Mouse (Mus musculus) neural tube, embryonic 14.5 days (tissue): ENCODE data around the gene Rbp4. TPM values are rescaled to one million over a fixed set of nuclear protein-coding genes. Genes with fewer than 3 reads are reported as not detected.

ENCODE experiments used
- ATAC-seq: fragments of 200-750 bp; cut with Nextera tagmentation; 2 replicates; pipeline ENCODE4 v1.8.0; 2017; ENCODE audit warnings: low read depth, mild to moderate bottlenecking, moderate TSS enrichment, moderate library complexity
- H3K27ac ChIP-seq: fragments of 300-500 bp; sonication (generic); 2 replicates; pipeline ENCODE4 v1.5.1; 2014; ENCODE audit warnings: low read depth, mild to moderate bottlenecking, control low read depth, low read length, moderate library complexity, mixed read lengths
- H3K27me3 ChIP-seq: fragments of 300-500 bp; sonication (generic); 2 replicates; pipeline ENCODE4 v1.6.1; 2014; ENCODE audit warnings: low read length; ENCODE audit not compliant: control insufficient read depth, insufficient read depth
- H3K36me3 ChIP-seq: fragments of 300-500 bp; sonication (generic); 2 replicates; pipeline ENCODE4 v1.6.1; 2014; ENCODE audit warnings: low read length, mixed read lengths; ENCODE audit not compliant: control insufficient read depth, insufficient read depth
- H3K4me1 ChIP-seq: fragments of 300-500 bp; sonication (generic); 2 replicates; pipeline ENCODE4 v1.6.1; 2014; ENCODE audit warnings: low read length; ENCODE audit not compliant: control insufficient read depth, insufficient read depth
- H3K4me2 ChIP-seq: fragments of 300-500 bp; sonication (generic); 2 replicates; pipeline ENCODE4 v1.6.1; 2014; ENCODE audit warnings: mild to moderate bottlenecking, low read depth, low read length, control low read depth
- H3K4me3 ChIP-seq: fragments of 300-500 bp; sonication (generic); 2 replicates; pipeline ENCODE4 v1.5.1; 2014; ENCODE audit warnings: low read depth, low read length, control low read depth, mixed read lengths
- H3K9ac ChIP-seq: fragments of 300-500 bp; sonication (generic); replicated peaks from 2 replicates; pipeline ENCODE4 v1.6.1; 2014; ENCODE audit warnings: low read depth, mild to moderate bottlenecking, control low read depth, low read length, mixed read lengths
- H3K9me3 ChIP-seq: fragments of 300-500 bp; sonication (generic); 2 replicates; pipeline ENCODE4 v1.6.1; 2016; ENCODE audit warnings: low read length; ENCODE audit not compliant: control insufficient read depth
- WGBS: fragments of 180-500 bp; shearing (Covaris S2); extraction: QIAGEN DNeasy Blood & Tissue Kit; methylation state at CpG from one replicate; pipeline ENCODE4 v1.1.7; 2014; 5-methylcytosine and 5-hydroxymethylcytosine counted together
- polyA plus RNA-seq: library from polyadenylated mRNA; unstranded; fragments of >200 nt; fragmentation: Nextera tagmentation; extraction: Ambion mirVana; gene quantifications from 2 replicates; pipeline ENCODE4 v1.2.1, GENCODE M21; 2014

The Rbp4 gene
- polyA plus RNA-seq, 1 experiment from 2014 or later, result 1.6 TPM

GRCm38 (mm10) chr19:38124401-38125218 is 471 bp downstream of the Rbp4 start:
- no peaks in the 10 kb centered on the region for H3K9me3 ChIP-seq
- H3K4me2 ChIP-seq, result peak overlapping the region; percentile 81
- no peaks in the 10 kb centered on the region for H3K4me1 ChIP-seq
- 1% methylated on average over 52 of the region's 77 CpGs for WGBS
- H3K9ac ChIP-seq, result peak overlapping the region; percentile 52
- no peaks in the 10 kb centered on the region for H3K36me3 ChIP-seq
- H3K27me3 ChIP-seq, result peaks cover 6% of the 10 kb centered on the region; the same call in 1 of the 2 replicates
- H3K27ac ChIP-seq, result no peak overlapping the region
- ATAC-seq, result peak; percentile 85
- H3K4me3 ChIP-seq, result peak overlapping the region; percentile 51

DNA sequence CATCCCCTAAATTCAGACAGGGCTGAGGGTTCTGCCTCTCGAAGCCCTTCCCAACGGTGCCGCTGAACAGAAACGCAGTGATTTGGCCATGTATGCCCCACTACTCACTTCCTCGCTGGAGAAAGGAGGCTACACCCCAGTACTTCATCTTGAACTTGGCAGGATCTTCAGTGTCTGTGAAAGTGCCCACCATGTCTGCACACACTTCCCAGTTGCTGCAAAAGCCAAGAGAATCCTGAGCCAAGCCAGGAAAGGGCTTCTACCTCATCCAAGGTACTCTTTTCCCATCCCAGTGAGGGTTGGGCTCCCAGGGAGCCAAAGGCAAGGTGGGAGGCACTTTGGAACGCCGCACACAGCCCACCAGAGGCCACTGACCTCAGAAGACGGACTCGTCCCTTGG is 1.2 kb downstream of the Rbp4 start:
- Histone ChIP-seq H3K4me2 (peak overlapping the region; percentile 81), H3K4me1 (no peaks in the 10 kb centered on the region), H3K9me3 (no peaks in the 10 kb centered on the region), H3K27ac (no peak overlapping the region), H3K27me3 (peaks cover 6% of the 10 kb centered on the region; the same call in 1 of the 2 replicates), H3K4me3 (peak overlapping the region; percentile 51), H3K36me3 (no peaks in the 10 kb centered on the region), H3K9ac (no peak overlapping the region)
- WGBS, result 34% methylated on average over 9 of the region's 9 CpGs
- no peak for ATAC-seq

DNA sequence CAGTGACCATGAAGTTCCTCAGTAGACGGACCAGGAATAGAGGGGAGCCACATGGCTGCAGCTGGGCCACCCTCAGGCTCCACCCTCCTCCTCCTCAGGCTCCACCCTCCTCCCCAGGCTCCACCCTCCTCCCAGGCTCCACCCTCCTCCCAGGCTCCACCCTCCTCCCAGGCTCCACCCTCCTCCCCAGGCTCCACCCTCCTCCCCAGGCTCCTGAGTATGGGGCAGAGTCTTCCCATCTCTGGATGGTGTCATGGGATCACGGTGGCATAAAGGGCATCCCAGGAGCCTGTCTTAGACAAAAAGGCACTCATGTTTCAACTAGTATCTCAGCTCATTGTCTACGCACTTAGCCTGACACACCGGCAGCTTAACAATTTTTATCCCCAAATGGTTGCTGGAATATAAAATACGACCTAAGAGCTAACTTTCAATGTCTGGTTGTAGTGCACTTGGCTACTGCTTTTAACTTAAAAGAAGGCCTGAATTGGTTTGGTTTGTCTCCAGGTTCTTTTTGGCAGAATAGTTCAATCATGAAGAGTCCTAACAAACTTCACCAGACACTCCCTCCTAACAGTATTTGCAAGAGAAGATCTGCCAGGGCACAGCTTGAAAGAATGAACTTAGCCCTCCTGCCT is 4.8 kb downstream of the Rbp4 start:
- Histone ChIP-seq H3K4me2 (no peak overlapping the region), H3K27ac (no peak overlapping the region), H3K27me3 (peaks cover 6% of the 10 kb centered on the region; the same call in 1 of the 2 replicates), H3K4me3 (no peak overlapping the region), H3K4me1 (no peaks in the 10 kb centered on the region), H3K9me3 (no peaks in the 10 kb centered on the region), H3K36me3 (no peaks in the 10 kb centered on the region), H3K9ac (no peak overlapping the region)
- 87% methylated on average over 5 of the region's 5 CpGs for WGBS
- ATAC-seq, result no peak

GRCm38 (mm10) chr19:38114834-38115491 is 10.1 kb downstream of the Rbp4 start:
- H3K9me3 ChIP-seq, result no peaks in the 10 kb centered on the region
- H3K9ac ChIP-seq, result no peak overlapping the region
- no peaks in the 10 kb centered on the region for H3K27me3 ChIP-seq
- H3K4me3 ChIP-seq, result no peak overlapping the region
- no peaks in the 10 kb centered on the region for H3K36me3 ChIP-seq
- no peaks in the 10 kb centered on the region for H3K4me1 ChIP-seq
- ATAC-seq, result no peak
- 93% methylated on average over 7 of the region's 7 CpGs for WGBS
- H3K4me2 ChIP-seq, result no peak overlapping the region
- H3K27ac ChIP-seq, result no peak overlapping the region

GRCm38 (mm10) chr19:38112575-38112974 is 12.5 kb downstream of the Rbp4 start:
- Histone ChIP-seq H3K4me1 (no peaks in the 10 kb centered on the region), H3K36me3 (no peaks in the 10 kb centered on the region), H3K9me3 (no peaks in the 10 kb centered on the region), H3K4me2 (no peak overlapping the region), H3K27me3 (no peaks in the 10 kb centered on the region), H3K9ac (no peak overlapping the region), H3K4me3 (no peak overlapping the region), H3K27ac (no peak overlapping the region)
- ATAC-seq, result no peak
- 59% methylated on average over 4 of the region's 4 CpGs for WGBS

DNA sequence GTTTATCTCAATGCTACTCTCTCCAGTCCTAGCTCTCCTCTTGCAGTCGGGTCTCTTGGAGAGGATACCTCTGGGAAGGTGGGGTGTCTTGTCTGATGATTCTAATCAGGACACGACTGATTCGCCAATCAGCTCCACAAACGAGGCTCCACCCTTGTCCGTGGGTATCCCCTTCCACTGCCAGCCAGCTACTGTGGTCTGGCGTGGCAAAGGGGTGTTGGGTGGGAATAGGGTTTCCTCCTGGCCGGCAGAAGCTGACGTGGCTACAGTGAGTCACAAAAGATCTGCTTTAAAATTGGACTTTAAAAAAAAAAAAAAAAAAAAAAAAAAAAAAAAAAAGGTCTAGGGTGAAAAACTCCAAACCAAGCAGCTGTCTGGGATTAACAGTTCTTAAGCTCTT is 14.0 kb downstream of the Rbp4 start:
- Histone ChIP-seq H3K4me3 (no peak overlapping the region), H3K9ac (no peak overlapping the region), H3K4me2 (no peak overlapping the region), H3K9me3 (no peaks in the 10 kb centered on the region), H3K27ac (no peak overlapping the region), H3K36me3 (no peaks in the 10 kb centered on the region), H3K27me3 (no peaks in the 10 kb centered on the region), H3K4me1 (no peaks in the 10 kb centered on the region)
- 86% methylated on average over 8 of the region's 8 CpGs for WGBS
- ATAC-seq, result no peak

- ATAC-seq, result no peak
- no peak overlapping the region for H3K27ac ChIP-seq
- no peak overlapping the region for H3K4me2 ChIP-seq
- no peaks in the 10 kb centered on the region for H3K4me1 ChIP-seq
- WGBS, result 93% methylated on average over 15 of the region's 15 CpGs
- H3K27me3 ChIP-seq, result no peaks in the 10 kb centered on the region
- H3K36me3 ChIP-seq, result no peaks in the 10 kb centered on the region
- H3K9ac ChIP-seq, result no peak overlapping the region
- H3K4me3 ChIP-seq, result no peak overlapping the region
- H3K9me3 ChIP-seq, result no peaks in the 10 kb centered on the region
Observed at GRCm38 (mm10) chr19:38109506-38110242, 15.4 kb downstream of the Rbp4 start.

- 97% methylated on average over 4 of the region's 4 CpGs for WGBS
- H3K4me1 ChIP-seq, result no peaks in the 10 kb centered on the region
- H3K4me3 ChIP-seq, result no peak overlapping the region
- no peak overlapping the region for H3K4me2 ChIP-seq
- no peak overlapping the region for H3K27ac ChIP-seq
- no peak for ATAC-seq
- H3K36me3 ChIP-seq, result no peaks in the 10 kb centered on the region
- H3K27me3 ChIP-seq, result no peaks in the 10 kb centered on the region
- no peak overlapping the region for H3K9ac ChIP-seq
- no peaks in the 10 kb centered on the region for H3K9me3 ChIP-seq
Observed at GRCm38 (mm10) chr19:38107871-38108270, 17.2 kb downstream of the Rbp4 start.
